Mouse (Mus musculus) heart, embryonic 12.5 days (tissue): ENCODE data around the gene Mad1l1. TPM values are rescaled to one million over a fixed set of nuclear protein-coding genes. Genes with fewer than 3 reads are reported as not detected.

ENCODE experiments used
- ATAC-seq: fragments of 200-750 bp; cut with Nextera tagmentation; 2 replicates; pipeline ENCODE4 v1.8.0; 2017; ENCODE audit warnings: moderate TSS enrichment, moderate library complexity; ENCODE audit not compliant: insufficient number of reproducible peaks, low FRiP score
- H3K27ac ChIP-seq: fragments of 300-500 bp; sonication (generic); 2 replicates; pipeline ENCODE4 v1.5.1; 2016; ENCODE audit warnings: mild to moderate bottlenecking, moderate library complexity; ENCODE audit not compliant: poor library complexity, severe bottlenecking
- H3K27me3 ChIP-seq: fragments of 300-500 bp; sonication (generic); replicated peaks from 2 replicates; pipeline ENCODE4 v1.6.1; 2016; ENCODE audit warnings: mild to moderate bottlenecking, moderate library complexity
- H3K36me3 ChIP-seq: fragments of 300-500 bp; sonication (generic); 2 replicates; pipeline ENCODE4 v1.6.1; 2016; ENCODE audit warnings: mild to moderate bottlenecking, moderate library complexity
- H3K4me1 ChIP-seq: fragments of 300-500 bp; sonication (generic); replicated peaks from 2 replicates; pipeline ENCODE4 v1.6.1; 2016; ENCODE audit warnings: mild to moderate bottlenecking
- H3K4me2 ChIP-seq: fragments of 300-500 bp; sonication (generic); 2 replicates; pipeline ENCODE4 v1.6.1; 2016; ENCODE audit warnings: mild to moderate bottlenecking, moderate library complexity
- H3K4me3 ChIP-seq: fragments of 300-500 bp; sonication (generic); 2 replicates; pipeline ENCODE4 v1.5.1; 2016; ENCODE audit warnings: mild to moderate bottlenecking
- H3K9ac ChIP-seq: fragments of 300-500 bp; sonication (generic); 2 replicates; pipeline ENCODE4 v1.6.1; 2016; ENCODE audit warnings: mild to moderate bottlenecking, moderate library complexity
- H3K9me3 ChIP-seq: fragments of 300-500 bp; sonication (generic); replicated peaks from 2 replicates; pipeline ENCODE4 v1.6.1; 2016; ENCODE audit warnings: mild to moderate bottlenecking, moderate library complexity
- WGBS: fragments of 180-500 bp; shearing (Covaris S2); methylation state at CpG from one replicate; pipeline ENCODE4 v1.1.7; 2016; 5-methylcytosine and 5-hydroxymethylcytosine counted together
- polyA plus RNA-seq: library from polyadenylated mRNA; unstranded; fragments of >200 nt; fragmentation: Nextera tagmentation; extraction: Ambion mirVana; gene quantifications from 2 replicates; pipeline ENCODE4 v1.2.1, GENCODE M21; 2016

Gene Mad1l1
- polyA plus RNA-seq, 1 experiment from 2014 or later = 26.3 TPM

DNA sequence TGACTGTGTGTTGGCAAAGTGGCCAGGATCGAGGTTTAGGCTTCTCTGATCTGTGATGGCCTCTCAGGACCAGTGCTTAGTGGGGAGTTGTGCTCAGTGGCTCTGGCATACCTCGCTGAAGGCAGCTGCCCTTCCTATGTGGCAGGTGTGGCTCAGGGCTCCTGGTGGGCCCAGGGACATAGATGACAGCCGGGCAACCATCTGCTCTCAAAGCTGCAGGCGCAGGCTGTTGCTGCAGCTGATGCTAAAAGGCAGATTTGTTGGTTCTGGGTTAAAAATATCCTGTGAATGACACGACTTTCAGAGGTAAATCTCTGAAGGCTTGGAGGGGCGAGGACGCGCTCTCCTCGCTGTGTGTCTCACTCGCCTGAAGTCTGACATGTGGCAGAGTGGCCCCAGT lies 299.6 kb downstream of the Mad1l1 start:
- Histone ChIP-seq H3K27ac (no peak overlapping the region), H3K27me3 (no peaks in the 10 kb centered on the region), H3K36me3 (no peaks in the 10 kb centered on the region), H3K4me2 (no peak overlapping the region), H3K9me3 (no peaks in the 10 kb centered on the region), H3K4me3 (no peak overlapping the region), H3K9ac (no peak overlapping the region), H3K4me1 (peaks cover 14% of the 10 kb centered on the region)
- 66% methylated on average over 10 of the region's 10 CpGs for WGBS
- ATAC-seq = no peak

DNA sequence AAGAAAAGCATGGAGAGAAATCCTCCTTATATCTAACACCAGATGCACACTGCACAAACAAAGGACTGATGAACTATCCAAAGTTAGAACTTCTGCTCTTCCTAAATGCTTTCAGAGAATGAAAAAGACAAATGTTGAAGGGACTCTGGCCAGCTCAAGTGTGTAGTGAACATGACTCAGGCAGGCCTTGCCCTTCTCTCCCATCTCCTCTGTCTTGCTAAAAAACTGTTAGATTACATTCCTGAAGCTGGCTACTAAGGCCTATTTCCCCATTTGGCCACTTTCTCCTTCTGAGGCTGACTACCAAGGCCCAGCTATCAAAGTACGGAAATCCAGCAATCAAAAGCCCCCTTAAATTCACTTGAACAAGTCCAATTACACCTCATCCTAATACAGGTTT lies 301.7 kb downstream of the Mad1l1 start:
- peaks cover 24% of the 10 kb centered on the region for H3K4me1 ChIP-seq
- 94% methylated on average over 1 of the region's 1 CpGs for WGBS
- H3K36me3 ChIP-seq = no peaks in the 10 kb centered on the region
- no peaks in the 10 kb centered on the region for H3K27me3 ChIP-seq
- H3K27ac ChIP-seq = no peak overlapping the region
- H3K4me2 ChIP-seq = no peak overlapping the region
- ATAC-seq = no peak
- no peak overlapping the region for H3K9ac ChIP-seq
- no peak overlapping the region for H3K4me3 ChIP-seq
- H3K9me3 ChIP-seq = no peaks in the 10 kb centered on the region

DNA sequence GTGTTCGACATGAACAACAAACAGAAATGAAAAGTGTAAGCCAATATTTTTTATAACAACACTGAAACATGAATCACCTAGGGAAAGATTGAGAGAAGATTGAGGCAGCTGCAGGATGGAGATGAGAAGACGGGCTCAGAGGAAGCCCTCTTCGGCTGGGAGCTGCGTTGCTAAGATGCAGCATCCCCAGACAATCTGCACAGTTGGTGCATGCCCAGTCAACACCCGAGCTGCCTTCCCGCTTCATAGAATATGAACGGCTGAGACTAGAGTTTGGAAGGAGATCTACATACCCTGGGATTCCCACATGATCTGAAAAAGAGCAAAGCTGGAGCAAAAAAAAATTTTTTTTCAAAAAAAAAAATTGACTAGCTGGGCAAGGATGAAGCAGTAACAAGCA lies 302.6 kb downstream of the Mad1l1 start:
- H3K27me3 ChIP-seq = no peaks in the 10 kb centered on the region
- no peak overlapping the region for H3K4me2 ChIP-seq
- no peaks in the 10 kb centered on the region for H3K36me3 ChIP-seq
- whole genome bisulfite sequencing = 90% methylated on average over 7 of the region's 7 CpGs
- H3K9me3 ChIP-seq = no peaks in the 10 kb centered on the region
- peaks cover 31% of the 10 kb centered on the region for H3K4me1 ChIP-seq
- H3K9ac ChIP-seq = no peak overlapping the region
- no peak for ATAC-seq
- no peak overlapping the region for H3K27ac ChIP-seq
- no peak overlapping the region for H3K4me3 ChIP-seq

DNA sequence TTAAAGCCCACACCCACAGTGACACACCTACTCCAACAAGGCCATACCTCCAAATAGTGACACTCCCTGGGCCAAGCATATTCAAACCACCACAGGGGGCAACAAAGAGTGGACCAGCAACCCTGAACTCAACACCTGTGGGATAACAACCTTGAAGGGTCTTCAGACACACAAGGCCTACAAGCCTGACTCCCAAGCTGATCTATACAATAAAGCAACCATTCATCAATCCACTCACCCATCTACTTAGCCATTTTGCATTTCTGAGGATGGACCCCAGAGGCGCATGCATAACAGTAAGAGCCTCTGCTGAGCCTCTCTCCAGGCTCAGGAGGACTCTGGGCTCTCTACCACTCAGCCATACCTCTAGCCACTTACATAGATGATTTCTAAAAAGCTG lies 304.5 kb downstream of the Mad1l1 start:
- 88% methylated on average over 1 of the region's 1 CpGs for WGBS

DNA sequence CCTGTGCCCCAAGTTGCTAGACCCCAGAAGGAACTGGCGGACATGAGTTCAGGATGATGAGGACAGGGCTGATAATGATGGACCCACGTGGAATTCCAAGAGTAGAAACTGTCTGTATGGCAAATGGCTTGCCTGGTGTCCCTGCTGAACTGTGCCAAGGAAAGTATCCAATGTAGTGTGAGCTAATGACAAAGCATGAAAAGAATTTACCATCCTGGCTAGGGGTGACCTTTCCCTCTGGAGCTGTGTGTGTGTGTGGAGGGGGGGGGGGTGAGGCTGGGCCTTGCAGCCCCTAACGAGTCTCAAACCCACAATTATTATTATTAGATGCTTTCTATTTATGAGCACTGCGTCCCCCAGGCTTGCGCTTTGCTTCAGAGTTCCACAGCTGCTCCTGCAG lies 307.7 kb downstream of the Mad1l1 start:
- no peak for ATAC-seq
- H3K9ac ChIP-seq = no peak overlapping the region
- H3K27me3 ChIP-seq = no peaks in the 10 kb centered on the region
- WGBS = 74% methylated on average over 5 of the region's 5 CpGs
- no peaks in the 10 kb centered on the region for H3K9me3 ChIP-seq
- no peak overlapping the region for H3K4me2 ChIP-seq
- H3K4me3 ChIP-seq = no peak overlapping the region
- peaks cover 28% of the 10 kb centered on the region for H3K4me1 ChIP-seq
- no peak overlapping the region for H3K27ac ChIP-seq
- H3K36me3 ChIP-seq = 0 out of 2 replicates have a peak, but pooled peaks cover 4% of the 10 kb centered on the region

More for the DNA sequence above, 304.5 kb downstream of the Mad1l1 start:
- Histone ChIP-seq H3K4me3 (no peak overlapping the region), H3K4me2 (no peak overlapping the region), H3K4me1 (peaks cover 38% of the 10 kb centered on the region), H3K27me3 (no peaks in the 10 kb centered on the region), H3K9ac (no peak overlapping the region), H3K27ac (no peak overlapping the region), H3K9me3 (no peaks in the 10 kb centered on the region), H3K36me3 (no peaks in the 10 kb centered on the region)
- ATAC-seq = no peak

DNA sequence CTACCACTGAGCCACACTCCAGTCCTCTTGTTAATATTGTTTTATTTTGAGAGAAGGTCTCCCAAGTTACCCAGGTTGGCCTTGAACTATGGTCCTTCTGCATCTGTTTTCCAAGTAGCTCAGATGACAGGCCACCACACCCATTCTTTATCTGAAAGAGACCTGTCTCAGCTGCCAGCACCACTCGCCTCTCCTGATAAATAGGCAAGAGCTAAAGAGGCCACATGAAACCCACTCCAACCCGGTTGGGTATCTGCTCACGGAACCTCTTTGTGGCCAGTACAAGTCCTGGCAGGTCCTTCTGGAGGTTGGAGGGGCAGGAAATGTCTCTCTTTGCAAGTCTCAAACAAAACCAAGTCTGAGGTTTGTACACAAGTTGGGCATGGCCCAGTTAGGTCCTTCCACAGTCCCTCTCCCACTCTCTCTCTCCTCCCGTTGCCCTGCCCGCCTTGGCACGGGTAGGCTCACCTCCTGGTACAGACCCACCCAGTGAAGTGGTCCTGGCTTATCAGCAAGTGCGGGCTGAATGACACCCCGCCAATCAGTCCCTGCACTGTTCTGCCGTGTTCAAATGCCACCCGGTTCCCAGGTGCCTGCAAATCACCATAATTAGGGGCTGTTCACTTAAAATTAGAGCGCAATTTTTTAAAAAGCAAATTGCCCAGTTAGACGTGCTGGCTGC lies 308.9 kb downstream of the Mad1l1 start:
- H3K4me2 ChIP-seq = no peak overlapping the region
- no peak for ATAC-seq
- WGBS = 80% methylated on average over 12 of the region's 12 CpGs

DNA sequence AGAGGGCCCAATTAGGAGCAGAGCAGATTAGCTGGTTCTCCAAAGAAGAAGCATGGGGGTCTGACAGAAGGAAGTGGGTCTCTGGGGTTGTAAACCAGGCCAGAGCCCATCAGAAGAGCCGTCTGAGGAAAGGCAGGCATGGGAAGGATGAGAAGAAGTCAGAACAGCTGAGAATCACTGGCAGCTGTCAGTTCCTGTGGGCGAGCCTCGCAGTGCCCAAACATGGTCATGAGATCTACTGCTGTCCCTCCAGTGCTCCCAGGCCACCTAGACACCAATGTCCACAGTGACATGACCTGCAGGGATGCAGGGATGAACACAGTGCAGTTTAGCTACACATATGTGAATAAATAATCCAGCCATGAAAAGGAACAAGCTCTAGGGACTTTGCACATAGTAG lies 310.9 kb downstream of the Mad1l1 start:
- Histone ChIP-seq H3K27ac (no peak overlapping the region), H3K9me3 (no peaks in the 10 kb centered on the region), H3K9ac (no peak overlapping the region), H3K27me3 (no peaks in the 10 kb centered on the region), H3K36me3 (0 out of 2 replicates have a peak, but pooled peaks cover 6% of the 10 kb centered on the region), H3K4me1 (peaks cover 43% of the 10 kb centered on the region), H3K4me2 (no peak overlapping the region), H3K4me3 (no peak overlapping the region)
- 71% methylated on average over 3 of the region's 3 CpGs for WGBS
- ATAC-seq = no peak

More for the DNA sequence above, 308.9 kb downstream of the Mad1l1 start:
- Histone ChIP-seq H3K27ac (no peak overlapping the region), H3K4me3 (no peak overlapping the region), H3K9ac (no peak overlapping the region), H3K4me1 (peaks cover 39% of the 10 kb centered on the region), H3K36me3 (0 out of 2 replicates have a peak, but pooled peaks cover 6% of the 10 kb centered on the region), H3K27me3 (no peaks in the 10 kb centered on the region), H3K9me3 (no peaks in the 10 kb centered on the region)

DNA sequence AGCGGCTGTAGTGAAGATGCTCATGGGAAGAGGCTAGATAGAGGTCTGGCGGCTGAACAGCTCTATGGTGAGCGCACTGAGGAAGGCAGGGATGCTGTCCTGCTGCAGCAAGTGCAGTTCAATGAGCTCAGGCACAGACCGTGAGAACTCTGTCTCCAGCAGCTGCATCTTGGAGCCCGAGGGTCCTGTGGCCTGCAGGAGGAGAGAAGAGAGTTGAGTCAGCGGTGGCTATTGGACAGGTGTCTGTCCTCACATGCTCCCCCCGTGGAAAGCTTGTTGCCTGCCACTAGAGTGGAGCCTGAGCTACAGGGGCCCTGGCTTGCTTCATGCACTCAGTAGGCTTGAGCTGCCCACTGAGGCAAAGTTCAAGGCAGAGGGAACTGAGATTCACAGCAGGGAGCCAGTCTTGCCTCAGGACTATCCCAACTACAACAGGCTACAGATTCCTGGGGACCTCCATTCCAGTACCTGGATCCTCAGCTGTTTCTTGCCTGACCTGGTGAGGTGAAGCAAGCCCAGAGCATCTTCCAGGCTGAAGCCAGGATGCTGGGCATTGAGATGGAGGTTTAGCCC lies 312.2 kb downstream of the Mad1l1 start:
- Histone ChIP-seq H3K4me2 (no peak overlapping the region), H3K27ac (no peak overlapping the region), H3K4me3 (no peak overlapping the region), H3K36me3 (0 out of 2 replicates have a peak, but pooled peaks cover 6% of the 10 kb centered on the region), H3K4me1 (peaks cover 38% of the 10 kb centered on the region), H3K27me3 (no peaks in the 10 kb centered on the region), H3K9me3 (no peaks in the 10 kb centered on the region), H3K9ac (no peak overlapping the region)
- ATAC-seq = no peak
- WGBS = 74% methylated on average over 7 of the region's 7 CpGs

DNA sequence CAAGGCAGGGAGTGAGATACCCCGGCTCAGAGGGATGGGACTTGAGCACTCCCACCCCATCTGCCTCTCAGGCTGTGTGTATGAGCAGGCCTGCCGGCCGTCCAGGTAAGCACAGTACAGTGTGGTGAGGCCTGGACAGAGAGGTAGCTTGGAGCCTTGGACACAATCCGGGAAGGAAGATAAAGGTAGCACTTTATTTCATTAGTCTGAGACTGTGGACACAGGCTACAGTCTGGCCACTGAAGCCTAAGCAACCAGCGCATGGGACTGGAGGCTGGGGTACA lies 312.9 kb downstream of the Mad1l1 start:
- H3K9me3 ChIP-seq = no peaks in the 10 kb centered on the region
- no peak overlapping the region for H3K4me2 ChIP-seq
- H3K36me3 ChIP-seq = 0 out of 2 replicates have a peak, but pooled peaks cover 6% of the 10 kb centered on the region
- no peak overlapping the region for H3K9ac ChIP-seq
- no peak overlapping the region for H3K27ac ChIP-seq
- peaks cover 31% of the 10 kb centered on the region for H3K4me1 ChIP-seq
- H3K27me3 ChIP-seq = no peaks in the 10 kb centered on the region
- ATAC-seq = no peak
- no peak overlapping the region for H3K4me3 ChIP-seq
- WGBS = 60% methylated on average over 5 of the region's 5 CpGs

DNA sequence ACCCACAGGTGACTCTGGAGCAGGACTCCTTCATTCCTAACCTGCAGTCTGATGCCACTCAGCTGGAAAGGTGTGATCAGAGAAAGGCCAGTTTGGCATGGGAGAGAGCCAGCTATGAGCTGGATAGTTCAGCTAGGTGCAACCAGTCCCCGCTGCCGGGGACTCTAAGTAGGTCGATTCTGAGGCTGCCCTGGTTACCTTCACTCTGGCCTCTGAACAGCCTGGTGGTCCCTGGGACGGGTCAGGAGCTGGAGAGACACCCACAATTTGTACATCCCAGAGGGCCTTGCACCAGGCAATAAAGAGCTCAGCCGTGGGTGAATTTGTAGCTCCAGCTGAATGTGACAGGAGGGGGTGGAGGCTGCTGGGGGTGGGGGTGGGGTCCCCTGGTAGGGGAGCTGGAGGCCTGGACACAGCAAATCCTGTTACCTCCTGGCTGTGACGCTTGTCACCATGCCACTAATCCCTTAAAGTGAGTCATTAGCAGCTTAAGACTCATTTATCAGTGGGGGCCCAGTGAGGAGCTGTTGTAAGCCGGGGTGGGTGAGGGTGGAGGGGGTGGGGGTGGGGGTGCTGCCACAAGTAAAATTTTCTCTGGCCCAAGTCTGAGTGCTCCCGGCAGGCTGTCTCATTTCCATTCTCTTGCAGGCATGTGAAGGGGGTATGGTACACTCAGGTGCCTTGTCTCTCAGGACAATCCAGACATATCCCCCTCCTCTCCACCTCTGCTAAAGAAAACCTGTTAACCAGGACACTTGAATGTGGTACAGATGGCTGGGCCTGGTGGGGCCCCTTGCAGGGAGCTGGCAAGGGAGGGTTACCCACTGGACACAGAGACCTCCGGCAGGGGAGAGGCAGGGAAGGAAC lies 313.5 kb downstream of the Mad1l1 start:
- Histone ChIP-seq H3K36me3 (0 out of 2 replicates have a peak, but pooled peaks cover 6% of the 10 kb centered on the region), H3K4me3 (no peak overlapping the region), H3K4me1 (peaks cover 25% of the 10 kb centered on the region), H3K4me2 (no peak overlapping the region), H3K27ac (no peak overlapping the region), H3K27me3 (no peaks in the 10 kb centered on the region), H3K9me3 (no peaks in the 10 kb centered on the region), H3K9ac (no peak overlapping the region)
- WGBS = 47% methylated on average over 9 of the region's 9 CpGs
- no peak for ATAC-seq

DNA sequence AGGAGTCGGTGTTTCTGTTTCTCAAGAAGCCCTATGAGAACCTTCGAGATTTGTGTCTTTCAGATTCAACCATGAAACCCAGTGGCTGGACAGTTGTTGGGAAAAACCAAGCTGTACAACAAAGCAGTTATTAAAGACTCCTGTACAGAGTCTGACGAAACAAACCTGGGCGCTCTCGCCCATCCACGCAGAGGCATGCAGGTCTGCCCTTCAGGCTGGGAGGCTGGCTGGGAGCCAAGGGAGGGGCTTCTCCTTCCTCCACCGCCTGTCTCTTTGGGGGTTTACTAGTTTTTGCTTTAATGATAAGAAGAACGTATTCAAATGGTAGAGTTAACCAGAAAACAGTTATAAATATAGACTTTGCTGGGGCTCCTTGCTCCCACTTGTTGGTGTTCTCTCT lies 314.5 kb downstream of the Mad1l1 start:
- Histone ChIP-seq H3K4me1 (peaks cover 23% of the 10 kb centered on the region), H3K36me3 (0 out of 2 replicates have a peak, but pooled peaks cover 6% of the 10 kb centered on the region), H3K4me2 (no peak overlapping the region), H3K9me3 (no peaks in the 10 kb centered on the region), H3K27me3 (no peaks in the 10 kb centered on the region), H3K4me3 (no peak overlapping the region), H3K27ac (no peak overlapping the region), H3K9ac (no peak overlapping the region)
- 59% methylated on average over 8 of the region's 8 CpGs for WGBS
- ATAC-seq = no peak
